Mouse (Mus musculus): ENCODE measurements around the gene Il24. TPM values are rescaled to one million over a fixed set of nuclear protein-coding genes. Genes with fewer than 3 reads are reported as not detected.
A peak's percentile ranks its signal among the peaks of the same experiment; 100 is the strongest.

The Il24 gene
- total RNA-seq, 2 experiments from 2014 or later: not detected

DNA sequence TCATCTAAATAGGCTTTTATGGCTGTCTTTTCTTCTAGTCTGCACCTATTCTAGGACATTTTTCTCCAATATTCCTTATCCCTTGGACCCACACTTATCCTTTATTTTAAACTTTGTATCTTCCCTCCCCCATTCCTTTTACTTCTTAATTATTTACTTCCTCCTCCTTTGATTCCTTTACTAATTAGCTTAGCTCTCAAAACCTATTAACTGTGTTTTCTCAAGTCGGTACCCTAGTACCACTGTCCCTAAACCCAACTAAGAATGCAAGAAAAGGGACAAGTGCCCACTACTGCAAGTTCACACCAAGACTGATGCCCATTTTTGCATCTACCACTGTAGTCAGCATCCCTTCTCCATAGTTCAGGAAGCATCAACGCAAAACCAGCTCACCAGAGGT, 31.5 kb downstream of the Il24 start:
- DNase-seq (ENCODE audit: low spot score in 2 of 2): no peak

GRCm38 (mm10) chr1:130854819-130855218, 32.4 kb downstream of the Il24 start:
- DNase-seq (ENCODE audit: low spot score in 2 of 2): no peak

DNA sequence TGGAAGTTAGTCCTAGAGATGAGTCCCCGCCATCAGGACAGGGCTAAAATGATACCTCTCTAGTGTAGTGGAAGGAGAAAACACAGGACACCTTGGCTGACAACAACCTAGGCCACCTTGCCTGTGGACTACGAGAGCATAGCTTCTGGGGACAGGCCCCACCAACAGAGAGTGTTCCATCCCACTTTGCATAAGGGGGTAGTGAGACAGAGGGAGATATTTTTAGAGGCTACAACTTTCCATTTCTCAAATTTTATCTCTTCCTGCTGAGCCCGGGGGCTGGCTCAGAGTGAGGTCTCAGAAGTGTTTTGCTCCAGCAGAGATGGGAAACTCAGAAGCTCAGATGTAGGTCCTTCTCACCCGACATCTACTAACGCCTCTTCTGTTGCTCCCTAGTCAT, 36.8 kb downstream of the Il24 start:
- no peak for DNase-seq (ENCODE audit: low spot score in 2 of 2)

DNA sequence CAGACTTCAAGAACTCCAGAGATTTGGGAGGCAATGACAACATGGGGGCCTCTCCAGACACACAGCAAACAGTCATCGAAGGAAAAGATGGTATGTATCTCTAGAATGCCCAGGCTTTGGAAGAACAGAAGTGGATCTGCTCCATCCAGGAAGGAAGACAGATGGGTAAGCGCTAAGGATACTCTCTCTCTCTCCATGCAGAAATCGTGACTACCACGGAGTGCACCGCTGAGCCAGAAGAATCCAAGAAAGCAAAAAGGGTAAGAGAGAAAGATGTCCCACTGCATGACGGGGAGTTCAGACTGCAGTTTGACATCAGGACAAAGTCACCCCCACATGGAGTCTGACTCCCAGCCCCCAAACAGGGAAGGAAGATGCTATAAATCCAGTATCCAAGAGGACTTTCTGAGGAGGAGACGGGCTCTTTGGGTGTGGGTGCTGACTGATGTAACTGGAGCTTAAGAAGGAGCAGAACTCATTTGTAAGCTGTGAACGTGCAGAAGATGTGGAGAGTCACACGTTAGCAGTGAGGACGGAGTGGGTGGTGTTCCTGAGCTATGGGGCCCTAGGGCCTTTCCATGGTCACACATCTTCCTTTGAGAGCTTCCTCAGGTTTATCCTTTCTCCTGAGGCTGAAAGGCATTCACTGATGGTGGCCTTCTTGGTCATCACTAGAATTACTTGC, 37.6 kb downstream of the Il24 start:
- DNase-seq (ENCODE audit: low spot score in 2 of 2): peak in 1 of 2 experiments; percentile 24

DNA sequence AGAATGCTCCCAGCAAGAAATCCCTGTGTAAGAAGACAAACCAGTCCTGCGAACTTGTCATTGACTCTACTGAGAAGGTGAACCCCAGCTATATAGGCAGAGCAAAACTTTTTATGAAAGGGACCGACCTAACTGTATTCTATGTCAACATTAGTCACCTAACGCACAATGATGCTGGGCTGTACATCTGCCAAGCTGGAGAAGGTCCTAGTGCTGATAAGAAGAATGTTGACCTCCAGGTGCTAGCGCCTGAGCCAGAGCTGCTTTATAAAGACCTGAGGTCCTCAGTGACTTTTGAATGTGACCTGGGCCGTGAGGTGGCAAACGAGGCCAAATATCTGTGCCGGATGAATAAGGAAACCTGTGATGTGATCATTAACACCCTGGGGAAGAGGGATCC, 42.7 kb downstream of the Il24 start:
- DNase-seq (ENCODE audit: low spot score in 2 of 2): no peak

GRCm38 (mm10) chr1:130841621-130842020, 45.6 kb downstream of the Il24 start:
- DNase-seq (ENCODE audit: low spot score in 2 of 2): no peak

GRCm38 (mm10) chr1:130840599-130841379, 46.5 kb downstream of the Il24 start:
- DNase-seq (ENCODE audit: low spot score in 2 of 2): no peak

- DNase-seq (ENCODE audit: low spot score in 2 of 2): no peak
These were observed 49.0 kb downstream of the Il24 start for GRCm38 (mm10) chr1:130838288-130838687.

DNA sequence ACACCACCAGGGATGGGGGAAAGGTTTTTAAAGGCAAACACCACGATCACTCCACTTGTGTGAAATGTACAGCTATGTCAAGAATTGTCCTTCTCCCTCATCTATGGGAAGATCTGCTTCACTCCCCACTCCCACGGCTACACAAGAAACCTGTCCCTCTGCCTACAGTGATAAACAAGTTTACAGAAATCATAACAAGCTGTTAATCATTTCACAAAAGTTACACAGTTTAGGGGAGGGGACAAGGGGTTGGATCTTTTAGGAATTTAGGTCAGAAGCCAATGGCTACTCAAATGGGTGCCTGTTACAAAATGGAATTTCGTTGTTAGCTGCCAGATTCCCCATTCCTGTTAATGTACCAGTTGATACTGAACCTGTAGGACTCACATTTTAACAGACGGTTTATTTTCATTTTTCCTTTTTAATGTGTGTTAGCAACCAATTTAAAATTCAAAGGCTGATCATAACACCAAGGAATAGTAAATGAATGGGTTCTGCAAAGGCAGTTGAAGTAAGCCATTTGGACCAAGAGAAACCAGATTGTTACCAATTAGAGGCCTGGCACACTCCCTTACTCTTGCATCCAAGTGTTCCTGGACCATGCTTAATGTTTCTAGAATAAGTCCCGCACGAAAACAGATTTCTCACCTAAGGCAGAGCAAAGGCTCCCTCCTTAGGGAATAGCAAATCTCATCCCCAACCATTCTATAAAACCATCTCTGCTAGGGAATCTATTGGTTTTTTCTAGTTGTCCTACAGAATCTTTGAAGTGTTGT, 51.9 kb downstream of the Il24 start:
- DNase-seq (ENCODE audit: low spot score in 2 of 2): no peak

DNA sequence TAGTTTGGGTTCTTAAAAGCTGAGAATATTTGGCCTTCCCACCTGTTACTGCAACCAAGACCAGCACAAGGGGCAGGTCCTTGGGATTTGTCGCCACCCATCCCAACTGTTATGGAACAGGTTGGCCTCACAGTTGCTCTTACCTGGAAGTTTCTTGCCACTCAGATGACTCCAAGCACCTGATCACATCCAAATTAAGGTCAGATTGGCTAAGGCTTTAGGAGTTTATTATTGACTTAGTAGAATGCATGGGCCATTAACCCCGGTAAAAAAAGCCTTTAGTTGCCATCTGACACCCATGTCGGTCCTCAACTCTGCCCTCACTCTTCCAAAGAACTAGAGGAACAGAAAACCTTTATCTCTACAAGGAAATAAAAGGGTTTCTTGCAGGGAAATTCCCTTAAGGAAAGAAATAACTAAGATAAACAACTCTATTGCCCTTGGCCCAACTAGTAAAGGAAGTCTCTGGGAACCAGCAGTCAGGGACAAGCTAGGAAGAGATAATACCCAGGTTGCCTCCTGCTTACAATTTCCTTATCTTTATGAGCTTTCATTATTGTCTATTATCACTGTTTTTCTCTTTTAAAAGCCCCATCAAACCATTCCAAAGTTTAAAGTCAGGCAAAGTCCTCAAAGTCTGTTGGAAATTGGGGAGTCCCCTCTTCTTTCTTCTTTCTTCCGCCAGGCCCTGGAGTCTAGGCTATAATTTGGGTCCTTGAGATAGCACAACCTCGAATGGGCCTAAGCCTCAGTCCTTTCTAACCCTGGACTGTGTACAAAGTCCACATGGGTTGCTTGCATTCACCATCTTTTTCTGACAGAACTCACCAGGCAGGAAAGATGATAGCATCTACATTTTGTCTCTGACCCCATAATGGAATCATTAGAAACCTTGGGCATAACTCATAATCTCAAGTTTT, 54.8 kb downstream of the Il24 start:
- no peak for DNase-seq (ENCODE audit: low spot score in 2 of 2)

Other genes starting within 250 kb of the Il24 start
- not detected for gene C4bp, start 225.8 kb downstream of the Il24 start, total RNA-seq (2021)
- not detected for gene Gm29427, start 171.7 kb downstream of the Il24 start, total RNA-seq (2021)
- gene Yod1, start 170.1 kb downstream of the Il24 start, total RNA-seq (2021): 10 to 100 TPM; 16.5 TPM
- 10 to 100 TPM; 36.9 to 43.6 TPM for gene Pfkfb2, start 158.2 kb downstream of the Il24 start, total RNA-seq (2021)
- 1 to 10 TPM; 1.5 TPM for gene AA986860, start 155.5 kb downstream of the Il24 start, total RNA-seq (2021)
- gene Fcamr, start 86.6 kb downstream of the Il24 start, total RNA-seq (2021): not detected
- not detected for gene Pigr, start 60.8 kb downstream of the Il24 start, total RNA-seq (2021)
- not detected for gene Fcmr, start 21.8 kb downstream of the Il24 start, total RNA-seq (2021)
- not detected for gene Il20, start 24.0 kb upstream of the Il24 start, total RNA-seq (2021)
- gene Il19, start 52.7 kb upstream of the Il24 start, total RNA-seq (2021): not detected
- gene Il10, start 132.4 kb upstream of the Il24 start, total RNA-seq (2021): not detected
- 10 to 100 TPM; 35.8 to 37.2 TPM for gene Mapkapk2, start 210.4 kb upstream of the Il24 start, total RNA-seq (2021)